Mouse (Mus musculus) MEL (cell line): Measurements from ENCODE around the gene Rtn4rl2. TPM values are rescaled to one million over a fixed set of nuclear protein-coding genes. Genes with fewer than 3 reads are reported as not detected.

Experiments
- DNase-seq: peaks from one replicate; pipeline ENCODE4 v3.0.0; 2011; ENCODE audit warnings: low read depth, low spot score
- H3K27ac ChIP-seq: 2 replicates; pipeline ENCODE4 v1.5.1; 2012; ENCODE audit warnings: low read depth, mild to moderate bottlenecking, control low read depth, low read length, moderate library complexity; ENCODE audit not compliant: control insufficient read depth
- H3K27me3 ChIP-seq, 2 experiments: fragments of 150-350 bp in 1 of 2; sonication (generic) in 1 of 2; 2 replicates each; pipeline ENCODE4 v1.6.1; 2012; ENCODE audit warnings: low read length in 2 of 2, mild to moderate bottlenecking in 2 of 2, improper control_type of control experiment in 1 of 2, moderate library complexity in 1 of 2; ENCODE audit not compliant: insufficient read depth in 2 of 2, control insufficient read depth in 1 of 2
- H3K36me3 ChIP-seq, 2 experiments: 2 replicates each; pipeline ENCODE4 v1.6.1; 2012 to 2014; ENCODE audit warnings: low read length in 2 of 2, improper control_type of control experiment in 1 of 2, inconsistent platforms in 1 of 2, mild to moderate bottlenecking in 1 of 2; ENCODE audit not compliant: insufficient read depth in 2 of 2, control insufficient read depth in 1 of 2
- H3K4me1 ChIP-seq, 2 experiments: fragments of 150-350 bp in 1 of 2; sonication (generic) in 1 of 2; 2 replicates each; pipeline ENCODE4 v1.6.1; 2012; ENCODE audit warnings: low read length in 2 of 2, improper control_type of control experiment in 1 of 2, mild to moderate bottlenecking in 1 of 2; ENCODE audit not compliant: insufficient read depth in 2 of 2, control insufficient read depth in 1 of 2
- H3K4me3 ChIP-seq, 2 experiments: fragments of 150-350 bp in 1 of 2; sonication (generic) in 1 of 2; 2 replicates each; pipeline ENCODE4 v1.5.1; 2012; ENCODE audit warnings: low read depth in 2 of 2, low read length in 2 of 2, mild to moderate bottlenecking in 2 of 2, moderate library complexity in 2 of 2, control low read depth in 1 of 2, improper control_type of control experiment in 1 of 2; ENCODE audit not compliant: control insufficient read depth in 1 of 2, insufficient read depth in 1 of 2
- H3K79me2 ChIP-seq: 2 replicates; pipeline ENCODE4 v1.6.1; 2012; ENCODE audit warnings: mild to moderate bottlenecking, low read length, moderate library complexity; ENCODE audit not compliant: control insufficient read depth, poor library complexity, insufficient read depth
- H3K9ac ChIP-seq: 2 replicates; pipeline ENCODE4 v1.6.1; 2012; ENCODE audit warnings: low read depth, mild to moderate bottlenecking, control low read depth, low read length, moderate library complexity; ENCODE audit not compliant: control insufficient read depth, poor library complexity, severe bottlenecking
- H3K9me3 ChIP-seq: fragments of 150-350 bp; sonication (generic); replicated peaks from 2 replicates; pipeline ENCODE4 v1.6.1; 2012; ENCODE audit warnings: mild to moderate bottlenecking, low read length, improper control_type of control experiment, moderate library complexity; ENCODE audit not compliant: insufficient read depth
- BHLHE40 ChIP-seq: IDR thresholded peaks from 2 replicates; pipeline ENCODE4 v1.6.1; 2012; ENCODE audit warnings: low read depth, mild to moderate bottlenecking, inconsistent platforms, low read length, improper control_type of control experiment, borderline replicate concordance
- CHD1 ChIP-seq: IDR thresholded peaks from 2 replicates; pipeline ENCODE4 v1.6.1; 2012; ENCODE audit warnings: low read depth, mild to moderate bottlenecking, inconsistent platforms, low read length, improper control_type of control experiment
- CHD2 ChIP-seq: IDR thresholded peaks from 2 replicates; pipeline ENCODE4 v1.6.1; 2011; ENCODE audit warnings: low read length, improper control_type of control experiment
- CTCF ChIP-seq, 3 experiments: IDR thresholded peaks in 2 of 3; conservative IDR thresholded peaks in 1 of 3; 2 replicates each; pipeline ENCODE4 v1.5.1; 2011 to 2012; ENCODE audit warnings: low read length in 3 of 3, low read depth in 2 of 3, mild to moderate bottlenecking in 2 of 3, improper control_type of control experiment in 1 of 3, inconsistent platforms in 1 of 3, mixed read lengths in 1 of 3, moderate library complexity in 1 of 3; ENCODE audit not compliant: control insufficient read depth in 1 of 3, insufficient read depth in 1 of 3, poor library complexity in 1 of 3, severe bottlenecking in 1 of 3
- E2F4 ChIP-seq: IDR thresholded peaks from 2 replicates; pipeline ENCODE4 v1.6.1; 2011; ENCODE audit warnings: low read depth, low read length, improper control_type of control experiment, borderline replicate concordance
- ELF1 ChIP-seq: IDR thresholded peaks from 2 replicates; pipeline ENCODE4 v1.6.1; 2014; ENCODE audit warnings: low read depth, mild to moderate bottlenecking, inconsistent platforms, low read length, improper control_type of control experiment, moderate library complexity
- EP300 ChIP-seq, 2 experiments: IDR thresholded peaks; 2 replicates each; pipeline ENCODE4 v1.6.1; 2011; ENCODE audit warnings: improper control_type of control experiment in 2 of 2, low read length in 2 of 2, low read depth in 1 of 2, mild to moderate bottlenecking in 1 of 2
- ETS1 ChIP-seq: IDR thresholded peaks from 2 replicates; pipeline ENCODE4 v1.6.1; 2012; ENCODE audit warnings: low read depth, mild to moderate bottlenecking, inconsistent platforms, low read length, improper control_type of control experiment, moderate library complexity
- GABPA ChIP-seq: IDR thresholded peaks from 2 replicates; pipeline ENCODE4 v1.6.1; 2012; ENCODE audit warnings: low read depth, mild to moderate bottlenecking, inconsistent platforms, low read length, improper control_type of control experiment, moderate library complexity
- GATA1 ChIP-seq: IDR thresholded peaks from 2 replicates; pipeline ENCODE4 v1.6.1; 2011; ENCODE audit warnings: low read depth, low read length, improper control_type of control experiment
- HCFC1 ChIP-seq: IDR thresholded peaks from 2 replicates; pipeline ENCODE4 v1.6.1; 2012; ENCODE audit warnings: low read depth, mild to moderate bottlenecking, inconsistent platforms, low read length, improper control_type of control experiment, moderate library complexity
- JUND ChIP-seq: IDR thresholded peaks from 2 replicates; pipeline ENCODE4 v1.6.1; 2011; ENCODE audit warnings: low read depth, mild to moderate bottlenecking, improper control_type of control experiment, low read length
- MAX ChIP-seq: IDR thresholded peaks from 2 replicates; pipeline ENCODE4 v1.6.1; 2011; ENCODE audit warnings: low read length, improper control_type of control experiment
- MAZ ChIP-seq: IDR thresholded peaks from 2 replicates; pipeline ENCODE4 v1.6.1; 2012; ENCODE audit warnings: low read depth, mild to moderate bottlenecking, inconsistent platforms, low read length, improper control_type of control experiment
- MXI1 ChIP-seq: IDR thresholded peaks from 2 replicates; pipeline ENCODE4 v1.6.1; 2011; ENCODE audit warnings: mild to moderate bottlenecking, low read depth, low read length, improper control_type of control experiment
- MYC ChIP-seq: IDR thresholded peaks from 2 replicates; pipeline ENCODE4 v1.6.1; 2011; ENCODE audit warnings: low read depth, mild to moderate bottlenecking, low read length, improper control_type of control experiment, moderate library complexity
- NELFE ChIP-seq: IDR thresholded peaks from 2 replicates; pipeline ENCODE4 v1.6.1; 2011; ENCODE audit warnings: low read depth, low read length, improper control_type of control experiment
- NRF1 ChIP-seq: IDR thresholded peaks from 2 replicates; pipeline ENCODE4 v1.6.1; 2014; ENCODE audit warnings: low read depth, mild to moderate bottlenecking, inconsistent platforms, low read length, improper control_type of control experiment, moderate library complexity; ENCODE audit not compliant: poor library complexity, insufficient read depth, severe bottlenecking
- POLR2AphosphoS5 ChIP-seq: IDR thresholded peaks from 2 replicates; pipeline ENCODE4 v1.6.1; 2012; ENCODE audit warnings: low read depth, borderline replicate concordance, mild to moderate bottlenecking, inconsistent platforms, low read length, moderate library complexity, mixed read lengths
- RAD21 ChIP-seq: IDR thresholded peaks from 2 replicates; pipeline ENCODE4 v1.6.1; 2011; ENCODE audit warnings: mild to moderate bottlenecking, low read depth, low read length, improper control_type of control experiment
- RCOR1 ChIP-seq: IDR thresholded peaks from 2 replicates; pipeline ENCODE4 v1.6.1; 2012; ENCODE audit warnings: low read depth, mild to moderate bottlenecking, inconsistent platforms, low read length, improper control_type of control experiment
- SIN3A ChIP-seq: IDR thresholded peaks from 2 replicates; pipeline ENCODE4 v1.6.1; 2012; ENCODE audit warnings: low read length, improper control_type of control experiment, inconsistent platforms
- TAL1 ChIP-seq: IDR thresholded peaks from 2 replicates; pipeline ENCODE4 v1.6.1; 2012; ENCODE audit warnings: mild to moderate bottlenecking, inconsistent platforms, low read length, moderate library complexity, mixed read lengths
- TCF12 ChIP-seq: IDR thresholded peaks from 2 replicates; pipeline ENCODE4 v1.6.1; 2014; ENCODE audit warnings: low read depth, mild to moderate bottlenecking, inconsistent platforms, low read length, improper control_type of control experiment, moderate library complexity
- ZC3H11A ChIP-seq: IDR thresholded peaks from 2 replicates; pipeline ENCODE4 v1.6.1; 2012; ENCODE audit warnings: low read depth, mild to moderate bottlenecking, inconsistent platforms, low read length, improper control_type of control experiment
- ZKSCAN1 ChIP-seq: IDR thresholded peaks from 2 replicates; pipeline ENCODE4 v1.6.1; 2012; ENCODE audit warnings: low read depth, mild to moderate bottlenecking, inconsistent platforms, low read length, improper control_type of control experiment, moderate library complexity
- ZMIZ1 ChIP-seq: IDR thresholded peaks from 2 replicates; pipeline ENCODE4 v1.6.1; 2012; ENCODE audit warnings: low read depth, mild to moderate bottlenecking, inconsistent platforms, low read length, improper control_type of control experiment, moderate library complexity
- ZNF384 ChIP-seq: IDR thresholded peaks from 2 replicates; pipeline ENCODE4 v1.6.1; 2012; ENCODE audit warnings: low read depth, mild to moderate bottlenecking, inconsistent platforms, low read length, improper control_type of control experiment
- polyA plus RNA-seq, 2 experiments: library from polyadenylated mRNA; stranded (reverse) in 1 of 2; unstranded in 1 of 2; fragments of >175 nt in 1 of 2; fragments of >200 nt in 1 of 2; gene quantifications; 2 replicates each; pipeline versions ENCODE4 v1.2.1 to v1.2.4; 2012; ENCODE audit warnings: low replicate concordance in 2 of 2, low read depth in 1 of 2; ENCODE audit not compliant: insufficient read length in 2 of 2, insufficient read depth in 1 of 2, missing spikeins in 1 of 2
- total RNA-seq: library from RNA; depleted of rRNA; stranded (reverse); fragments of 300-350 nt; gene quantifications from 2 replicates; pipeline ENCODE4 v1.2.3, GENCODE M21; 2012

The Rtn4rl2 gene
- total and polyA plus RNA-seq, 3 experiments = 0.12 to 1.1 TPM; not detected in 1

DNA sequence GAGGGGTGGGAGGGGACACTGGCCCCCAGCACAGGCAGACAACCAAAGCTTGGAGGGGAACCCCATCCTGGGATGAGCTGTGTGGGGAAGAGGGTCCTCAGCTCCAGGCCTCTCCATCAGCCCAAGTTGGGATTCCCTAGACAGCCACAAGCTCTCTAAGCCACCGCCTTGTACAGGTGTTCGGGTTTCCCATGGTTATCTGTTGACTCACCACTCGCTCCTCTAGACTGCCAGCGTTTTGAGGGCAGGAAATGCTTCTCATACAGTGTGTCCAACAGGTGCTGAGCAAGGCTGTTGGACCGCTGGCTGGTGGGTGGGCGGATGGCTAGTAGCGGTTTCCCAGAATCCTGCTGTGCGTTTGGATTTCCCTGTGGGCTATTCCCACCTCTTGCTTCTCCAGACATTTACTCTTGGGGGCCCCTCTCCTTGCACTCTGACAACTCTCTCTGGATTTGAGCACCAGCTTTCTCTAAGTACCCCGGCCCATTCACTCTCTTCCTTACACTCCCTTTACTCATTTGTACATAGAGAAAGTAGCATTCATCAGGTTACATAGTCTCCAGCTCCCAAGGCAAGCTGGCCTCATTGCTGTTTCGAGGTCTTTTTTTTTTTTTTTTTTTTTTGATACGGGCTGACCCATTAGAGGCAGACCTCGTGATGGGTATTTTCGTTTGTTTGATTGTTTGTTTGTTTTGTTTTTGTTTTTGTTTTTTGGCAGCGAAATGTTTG is 3.0 kb upstream of the Rtn4rl2 start:
- H3K9ac ChIP-seq = no peak overlapping the region
- no peaks in the 10 kb centered on the region for H3K9me3 ChIP-seq
- no peaks in the 10 kb centered on the region for H3K79me2 ChIP-seq
- H3K27me3 ChIP-seq = peaks cover 3 to 4% of the 10 kb centered on the region in 2 experiments; a peak in 3 of 4 replicates
- TF ChIP-seq ELF1 (no peak), ZNF384 (peak; percentile 84), RAD21 (no peak), EP300 (IDR thresholded peaks at IDR 0.05; ENCODE audit: low read depth in 1 of 2, low read length in 2 of 2) (no peak)
- peak overlapping the region; percentile 4 to 7; a peak in 1 of 4 replicates for H3K4me3 ChIP-seq
- DNase-seq = no peak
- no peak overlapping the region for H3K27ac ChIP-seq
- 0 out of 4 replicates have a peak, but pooled peaks cover 0 to 7% of the 10 kb centered on the region in 2 experiments for H3K4me1 ChIP-seq
- H3K36me3 ChIP-seq = no peaks in the 10 kb centered on the region; a peak in 1 of 4 replicates

DNA sequence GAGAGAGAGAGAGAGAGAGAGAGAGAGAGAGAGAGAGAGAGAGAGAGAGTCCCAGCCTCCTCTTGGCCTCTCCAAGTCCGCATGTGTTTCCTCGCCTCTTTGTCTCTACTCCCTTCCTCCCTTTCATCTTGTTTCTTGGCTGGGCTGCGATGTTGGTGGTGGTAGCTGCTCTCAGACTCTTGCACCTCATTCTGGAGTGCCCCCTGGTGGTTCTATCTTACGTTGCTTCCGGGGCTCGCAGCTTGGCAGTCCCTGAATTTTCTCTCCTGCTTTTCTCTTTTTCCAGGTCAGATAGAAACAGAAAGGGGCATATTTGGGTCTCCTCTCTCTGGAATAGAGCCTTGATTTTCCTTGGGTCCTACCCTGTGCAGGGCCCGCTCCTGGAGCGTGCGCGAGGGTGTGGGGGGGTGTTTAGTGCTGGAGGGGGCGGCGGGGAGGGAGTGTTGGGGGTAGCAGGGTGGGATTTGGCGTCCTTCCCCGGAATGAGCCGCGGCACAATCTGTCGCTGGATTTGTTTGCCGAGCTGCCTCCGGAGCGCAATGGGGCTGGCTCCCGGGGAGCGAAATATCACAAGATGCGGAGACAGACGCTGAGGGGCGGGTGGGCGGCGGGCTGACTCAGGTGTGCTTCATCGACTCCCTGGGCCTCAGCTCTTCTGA is 2.3 kb upstream of the Rtn4rl2 start:
- Histone ChIP-seq H3K36me3 (no peaks in the 10 kb centered on the region; a peak in 1 of 4 replicates), H3K9me3 (no peaks in the 10 kb centered on the region), H3K9ac (no peak overlapping the region), H3K27me3 (peaks cover 3 to 4% of the 10 kb centered on the region in 2 experiments; a peak in 3 of 4 replicates), H3K79me2 (no peaks in the 10 kb centered on the region), H3K4me1 (0 out of 4 replicates have a peak, but pooled peaks cover 0 to 7% of the 10 kb centered on the region in 2 experiments), H3K27ac (no peak overlapping the region), H3K4me3 (peak overlapping the region in 1 of 2 experiments; percentile 52; a peak in 3 of 4 replicates)
- peak; percentile 88 for DNase-seq
- TF ChIP-seq NRF1 (no peak), ETS1 (no peak), MAX (no peak), ZMIZ1 (no peak), TAL1 (no peak), RCOR1 (no peak), GATA1 (no peak), ELF1 (peak; percentile 42; the same call in 1 of the 2 replicates), JUND (no peak), HCFC1 (no peak), GABPA (no peak), ZKSCAN1 (no peak), CHD2 (no peak), SIN3A (0 out of 2 replicates have a peak, but pooled peaks have one; percentile 37), CTCF (IDR thresholded peaks at IDR 0.05 in 2 of 3, conservative IDR thresholded peaks at IDR 0.05 in 1 of 3; ENCODE audit: control insufficient read depth in 1 of 3, insufficient read depth in 1 of 3, low read depth in 2 of 3, low read length in 3 of 3, poor library complexity in 1 of 3, severe bottlenecking in 1 of 3) (peak; percentile 55 to 85 (median 77)), TCF12 (no peak), RAD21 (peak; percentile 69), NELFE (no peak), ZC3H11A (peak; percentile 46; the same call in 1 of the 2 replicates), MAZ (0 out of 2 replicates have a peak, but pooled peaks have one; percentile 31), E2F4 (no peak), POLR2AphosphoS5 (no peak), CHD1 (no peak), MYC (no peak), MXI1 (no peak), BHLHE40 (no peak)
